Mouse (Mus musculus) embryonic fibroblast, embryonic 13.5 days (primary cell): ENCODE measurements around the gene Atp8b5. TPM values are rescaled to one million over a fixed set of nuclear protein-coding genes. Genes with fewer than 3 reads are reported as not detected.

Source experiments
- H3K27ac ChIP-seq: 2 replicates; pipeline ENCODE4 v1.5.1; 2012; ENCODE audit warnings: low read length, control low read depth, inconsistent platforms; ENCODE audit not compliant: insufficient read depth
- H3K4me1 ChIP-seq: 2 replicates; pipeline ENCODE4 v1.6.1; 2011; ENCODE audit warnings: low read length; ENCODE audit not compliant: control insufficient read depth, insufficient read depth
- H3K4me3 ChIP-seq: 2 replicates; pipeline ENCODE4 v1.5.1; 2011; ENCODE audit warnings: mild to moderate bottlenecking, control low read depth, low read length; ENCODE audit not compliant: insufficient read depth
- CTCF ChIP-seq: IDR thresholded peaks from 2 replicates; pipeline ENCODE4 v1.5.1; 2011; ENCODE audit warnings: mild to moderate bottlenecking, control low read depth, low read length, moderate library complexity, borderline replicate concordance; ENCODE audit not compliant: insufficient read depth
- POLR2A ChIP-seq: IDR thresholded peaks from 2 replicates; pipeline ENCODE4 v1.6.1; 2011; ENCODE audit warnings: low read depth, mild to moderate bottlenecking, control low read depth, low read length, moderate library complexity
- polyA plus RNA-seq: library from polyadenylated mRNA; stranded (reverse); fragments of >200 nt; gene quantifications from 2 replicates; pipeline ENCODE4 v1.2.4, GENCODE M21; 2011; ENCODE audit warnings: low read depth; ENCODE audit not compliant: missing spikeins, insufficient read length

Atp8b5 gene
- polyA plus RNA-seq, 1 experiment, result not detected

- H3K4me3 ChIP-seq, result no peak overlapping the region
- H3K4me1 ChIP-seq, result peaks cover 20% of the 10 kb centered on the region; the same call in 1 of the 2 replicates
- TF ChIP-seq CTCF, result no peak
- no peak for TF ChIP-seq POLR2A
- H3K27ac ChIP-seq, result peak overlapping the region; percentile 65
Measured at GRCm38 (mm10) chr4:43419801-43420281, 152.9 kb downstream of the Atp8b5 start.

GRCm38 (mm10) chr4:43420305-43420704 lies 153.3 kb downstream of the Atp8b5 start:
- no peak overlapping the region for H3K4me3 ChIP-seq
- peak overlapping the region; percentile 65 for H3K27ac ChIP-seq
- peaks cover 20% of the 10 kb centered on the region; the same call in 1 of the 2 replicates for H3K4me1 ChIP-seq
- TF ChIP-seq POLR2A (no peak), CTCF (peak; percentile 43; the same call in 1 of the 2 replicates)

GRCm38 (mm10) chr4:43421632-43422240 lies 154.8 kb downstream of the Atp8b5 start:
- H3K27ac ChIP-seq, result no peak overlapping the region
- no peak overlapping the region for H3K4me3 ChIP-seq
- peaks cover 20% of the 10 kb centered on the region; the same call in 1 of the 2 replicates for H3K4me1 ChIP-seq
- TF ChIP-seq CTCF (no peak), POLR2A (no peak)

Other genes starting within 250 kb of the Atp8b5 start
- gene Pigo, start 241.3 kb upstream of the Atp8b5 start, polyA plus RNA-seq, result 8.6 and 15.0 TPM in 2 replicates
- 91.7 and 107 TPM in 2 replicates for gene Stoml2, start 235.4 kb upstream of the Atp8b5 start, polyA plus RNA-seq
- 26.7 and 50.0 TPM in 2 replicates for gene Fam214b, start 220.9 kb upstream of the Atp8b5 start, polyA plus RNA-seq
- 2.9 and 4.5 TPM in 2 replicates for gene Unc13b, start 208.2 kb upstream of the Atp8b5 start, polyA plus RNA-seq
- 44.7 and 80.5 TPM in 2 replicates for gene Rusc2, start 114.8 kb downstream of the Atp8b5 start, polyA plus RNA-seq
- gene Fam166b, start 162.0 kb downstream of the Atp8b5 start, polyA plus RNA-seq, result not detected in 2 replicates
- 28.6 and 33.4 TPM in 2 replicates for gene Tesk1, start 174.8 kb downstream of the Atp8b5 start, polyA plus RNA-seq
- 3.8 TPM in 1 of 2 replicates, not detected in the other for gene Cd72, start 187.5 kb downstream of the Atp8b5 start, polyA plus RNA-seq
- not detected in 2 replicates for gene Sit1, start 216.6 kb downstream of the Atp8b5 start, polyA plus RNA-seq
- gene Ccdc107, start 225.7 kb downstream of the Atp8b5 start, polyA plus RNA-seq, result 32.5 and 39.2 TPM in 2 replicates
- gene Arhgef39, start 232.5 kb downstream of the Atp8b5 start, polyA plus RNA-seq, result 5.4 and 12.8 TPM in 2 replicates
- 0.48 and 2.0 TPM in 2 replicates for gene Car9, start 239.8 kb downstream of the Atp8b5 start, polyA plus RNA-seq